Mouse (Mus musculus) intestine, embryonic 16.5 days (tissue): Measurements from ENCODE around the gene Amer3. TPM values are rescaled to one million over a fixed set of nuclear protein-coding genes. Genes with fewer than 3 reads are reported as not detected.
"Not testable (repeated sequence)": the region's sequence is repeated elsewhere in the genome, so short reads cannot be mapped to it uniquely, and the experiment has no call there.

Source experiments
- ATAC-seq: fragments of 200-750 bp; cut with Nextera tagmentation; 2 replicates; pipeline ENCODE4 v1.8.0; 2017; ENCODE audit warnings: moderate TSS enrichment, moderate library complexity
- H3K27ac ChIP-seq: fragments of 300-500 bp; sonication (generic); 2 replicates; pipeline ENCODE4 v1.5.1; 2014; ENCODE audit warnings: mild to moderate bottlenecking, low read length
- H3K27me3 ChIP-seq: fragments of 300-500 bp; sonication (generic); replicated peaks from 2 replicates; pipeline ENCODE4 v1.6.1; 2014; ENCODE audit warnings: low read length, control low read depth, mixed read lengths; ENCODE audit not compliant: control insufficient read depth, insufficient read depth
- H3K36me3 ChIP-seq: fragments of 300-500 bp; sonication (generic); 2 replicates; pipeline ENCODE4 v1.6.1; 2014; ENCODE audit warnings: low read length, control low read depth; ENCODE audit not compliant: control insufficient read depth, insufficient read depth
- H3K4me1 ChIP-seq: fragments of 300-500 bp; sonication (generic); 2 replicates; pipeline ENCODE4 v1.6.1; 2014; ENCODE audit warnings: low read length, control low read depth, mixed read lengths; ENCODE audit not compliant: control insufficient read depth, insufficient read depth
- H3K4me2 ChIP-seq: fragments of 300-500 bp; sonication (generic); 2 replicates; pipeline ENCODE4 v1.6.1; 2014; ENCODE audit warnings: low read depth, low read length, control low read depth
- H3K4me3 ChIP-seq: fragments of 300-500 bp; sonication (generic); 2 replicates; pipeline ENCODE4 v1.5.1; 2014; ENCODE audit warnings: mild to moderate bottlenecking, low read length
- H3K9ac ChIP-seq: fragments of 300-500 bp; sonication (generic); 2 replicates; pipeline ENCODE4 v1.6.1; 2014; ENCODE audit warnings: low read depth, low read length
- H3K9me3 ChIP-seq: fragments of 300-500 bp; sonication (generic); 2 replicates; pipeline ENCODE4 v1.6.1; 2016; ENCODE audit warnings: low read length, control low read depth; ENCODE audit not compliant: control insufficient read depth
- WGBS: fragments of 180-500 bp; shearing (Covaris S2); extraction: QIAGEN DNeasy Blood & Tissue Kit; methylation state at CpG from one replicate; pipeline ENCODE4 v1.1.7; 2014; 5-methylcytosine and 5-hydroxymethylcytosine counted together
- polyA plus RNA-seq: library from polyadenylated mRNA; unstranded; fragments of >200 nt; fragmentation: Nextera tagmentation; extraction: Ambion mirVana; gene quantifications from 2 replicates; pipeline ENCODE4 v1.2.1, GENCODE M21; 2015

The Amer3 gene
- polyA plus RNA-seq, 1 experiment from 2014 or later: 0.64 TPM

- H3K27ac ChIP-seq: no peak overlapping the region
- no peak overlapping the region for H3K9ac ChIP-seq
- H3K36me3 ChIP-seq: no peaks in the 10 kb centered on the region
- WGBS: 77% methylated on average over 22 of the region's 22 CpGs
- no peaks in the 10 kb centered on the region for H3K9me3 ChIP-seq
- H3K4me1 ChIP-seq: no peaks in the 10 kb centered on the region
- H3K27me3 ChIP-seq: no peaks in the 10 kb centered on the region
- ATAC-seq: no peak
- no peak overlapping the region for H3K4me3 ChIP-seq
- H3K4me2 ChIP-seq: no peak overlapping the region
Measured at GRCm38 (mm10) chr1:34587298-34588096, 8.0 kb downstream of the Amer3 start.

DNA sequence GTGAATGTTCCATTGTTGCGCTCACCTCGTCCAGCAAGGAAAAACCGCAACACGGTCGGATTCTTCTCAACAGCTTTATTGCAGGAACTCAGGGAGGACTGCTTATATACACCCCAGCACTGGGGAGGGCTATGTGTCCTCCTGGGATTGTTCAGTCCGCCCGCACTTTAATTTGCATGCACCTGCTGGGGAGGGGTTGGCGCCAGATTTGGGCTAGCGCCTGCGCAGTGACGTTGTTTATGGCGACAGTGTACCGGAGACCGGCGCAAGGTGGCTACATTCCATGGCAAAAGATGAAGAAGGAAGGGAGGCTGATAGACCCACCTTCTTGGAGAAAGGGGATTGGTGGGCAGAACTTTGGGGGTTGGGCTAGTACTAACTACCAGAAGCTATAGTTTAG is 20.5 kb downstream of the Amer3 start:
- Histone ChIP-seq H3K9ac (no peak overlapping the region), H3K4me3 (no peak overlapping the region), H3K4me1 (no peaks in the 10 kb centered on the region), H3K27ac (no peak overlapping the region), H3K4me2 (no peak overlapping the region), H3K36me3 (no peaks in the 10 kb centered on the region), H3K27me3 (no peaks in the 10 kb centered on the region), H3K9me3 (no peaks in the 10 kb centered on the region)
- 75% methylated on average over 15 of the region's 15 CpGs for WGBS
- ATAC-seq: no peak

DNA sequence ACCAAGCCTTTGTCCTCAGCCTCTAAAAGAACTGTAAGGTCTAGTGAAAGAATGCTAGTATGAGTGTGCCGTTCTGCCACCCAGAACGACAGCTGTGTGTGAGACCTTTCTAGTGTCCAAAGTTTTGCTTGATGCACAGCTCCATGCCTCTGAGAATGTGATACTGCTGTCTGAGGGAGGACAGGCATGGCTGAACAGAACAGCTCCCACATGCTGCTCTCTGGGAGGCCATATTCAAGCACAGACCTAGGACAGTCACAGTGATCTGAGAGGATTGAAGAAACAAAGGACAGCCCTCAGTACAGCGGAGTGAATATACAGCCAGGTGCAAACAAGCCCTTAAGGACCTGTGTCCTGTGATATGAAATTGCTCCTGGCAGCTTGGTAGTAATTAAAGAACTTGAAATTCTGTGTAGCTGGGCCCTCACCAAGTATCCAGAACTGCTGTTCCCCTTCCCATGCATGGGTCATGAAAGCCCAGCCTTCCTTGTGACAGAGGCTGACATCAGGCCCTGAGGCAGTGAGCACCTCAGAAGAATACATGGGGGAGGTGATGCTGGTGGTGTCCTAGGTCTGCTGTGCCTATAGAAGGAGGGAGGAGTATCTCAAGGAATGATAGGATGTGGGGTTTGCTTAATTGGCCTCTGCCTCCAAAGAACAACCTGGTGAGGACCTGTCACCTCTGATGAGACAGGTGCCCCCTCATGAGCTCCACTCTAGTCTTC is 22.0 kb downstream of the Amer3 start:
- Histone ChIP-seq H3K4me2 (no peak overlapping the region), H3K9ac (no peak overlapping the region), H3K4me1 (no peaks in the 10 kb centered on the region), H3K27me3 (no peaks in the 10 kb centered on the region), H3K9me3 (no peaks in the 10 kb centered on the region), H3K4me3 (no peak overlapping the region), H3K36me3 (no peaks in the 10 kb centered on the region), H3K27ac (no peak overlapping the region)
- ATAC-seq: no peak
- WGBS: 79% methylated on average over 3 of the region's 3 CpGs

DNA sequence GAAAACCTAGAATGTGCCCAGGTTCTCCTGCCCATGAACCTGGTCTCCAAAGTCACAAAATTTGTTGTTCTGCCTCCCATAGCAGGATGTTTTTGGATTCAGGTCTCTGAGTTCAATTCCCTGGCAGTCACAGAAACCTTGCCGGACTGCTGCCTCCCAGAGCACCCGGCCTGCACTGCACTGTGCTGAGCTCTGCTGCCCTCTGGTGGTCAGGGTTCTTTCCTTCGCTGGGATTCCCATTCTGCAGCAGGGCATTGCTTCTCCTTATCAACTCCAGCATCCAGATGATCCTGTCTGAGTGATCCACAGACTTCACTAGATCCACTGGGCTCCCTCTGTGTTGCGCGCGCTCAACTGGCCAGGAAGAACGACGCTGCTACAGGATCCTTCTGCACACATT is 22.9 kb downstream of the Amer3 start:
- Histone ChIP-seq H3K27me3 (no peaks in the 10 kb centered on the region), H3K9me3 (no peaks in the 10 kb centered on the region), H3K9ac (no peak overlapping the region), H3K36me3 (no peaks in the 10 kb centered on the region), H3K27ac (no peak overlapping the region), H3K4me3 (no peak overlapping the region), H3K4me1 (no peaks in the 10 kb centered on the region), H3K4me2 (no peak overlapping the region)
- ATAC-seq: no peak
- WGBS: 10% methylated on average over 8 of the region's 8 CpGs

- ATAC-seq: no peak
- Histone ChIP-seq H3K27me3 (no peaks in the 10 kb centered on the region), H3K4me3 (no peak overlapping the region), H3K9ac (no peak overlapping the region), H3K4me2 (no peak overlapping the region), H3K4me1 (no peaks in the 10 kb centered on the region), H3K36me3 (no peaks in the 10 kb centered on the region), H3K27ac (no peak overlapping the region), H3K9me3 (no peaks in the 10 kb centered on the region)
- WGBS: 80% methylated on average over 2 of the region's 2 CpGs
Measured at GRCm38 (mm10) chr1:34613801-34614200, 34.3 kb downstream of the Amer3 start.

GRCm38 (mm10) chr1:34620116-34620515 is 40.7 kb downstream of the Amer3 start:
- H3K4me2 ChIP-seq, ATAC-seq, H3K4me1 ChIP-seq, H3K9ac ChIP-seq, H3K27me3 ChIP-seq, H3K27ac ChIP-seq, H3K36me3 ChIP-seq, H3K4me3 ChIP-seq, H3K9me3 ChIP-seq: not testable (repeated sequence)
- 93% methylated on average over 13 of the region's 13 CpGs for WGBS

GRCm38 (mm10) chr1:34620761-34621160 is 41.3 kb downstream of the Amer3 start:
- H3K4me1 ChIP-seq, H3K9ac ChIP-seq, H3K9me3 ChIP-seq, H3K36me3 ChIP-seq, ATAC-seq, H3K27ac ChIP-seq, H3K4me2 ChIP-seq, H3K27me3 ChIP-seq, H3K4me3 ChIP-seq: not testable (repeated sequence)
- 92% methylated on average over 5 of the region's 5 CpGs for WGBS

GRCm38 (mm10) chr1:34635711-34636110 is 56.3 kb downstream of the Amer3 start:
- 84% methylated on average over 18 of the region's 18 CpGs for WGBS
- H3K9ac ChIP-seq: no peak overlapping the region
- ATAC-seq: no peak
- H3K27me3 ChIP-seq: no peaks in the 10 kb centered on the region
- no peak overlapping the region for H3K27ac ChIP-seq
- H3K4me3 ChIP-seq: no peak overlapping the region
- H3K4me2 ChIP-seq: no peak overlapping the region
- H3K9me3 ChIP-seq: no peaks in the 10 kb centered on the region
- no peaks in the 10 kb centered on the region for H3K36me3 ChIP-seq
- no peaks in the 10 kb centered on the region for H3K4me1 ChIP-seq
